Mouse (Mus musculus): ENCODE measurements around the gene Ifit3b.
"Not testable (repeated sequence)": the region's sequence is repeated elsewhere in the genome, so short reads cannot be mapped to it uniquely, and the experiment has no call there.

GRCm38 (mm10) chr19:34610118-34610517 is 2.3 kb downstream of the Ifit3b start:
- not testable (repeated sequence) for TF ChIP-seq POLR2A (IDR thresholded peaks at IDR 0.05; ENCODE audit: low read depth, low read length); SIN3A (IDR thresholded peaks at IDR 0.05; ENCODE audit: low read length); USF1 (IDR thresholded peaks at IDR 0.05; ENCODE audit: low read depth, low read length); POLR2AphosphoS2 (IDR thresholded peaks at IDR 0.05; ENCODE audit: low read depth, low read length); CTCF (conservative IDR thresholded peaks at IDR 0.05 in 1 of 2, IDR thresholded peaks at IDR 0.05 in 1 of 2; ENCODE audit: low read depth in 2 of 2, low read length in 2 of 2); HCFC1 (IDR thresholded peaks at IDR 0.05; ENCODE audit: low read depth, low read length)

Data from CH12.LX (cell line).